Mouse (Mus musculus): ENCODE measurements around the gene Ifi27. TPM values are rescaled to one million over a fixed set of nuclear protein-coding genes. Genes with fewer than 3 reads are reported as not detected.

Gene Ifi27
- polyA plus RNA-seq, 1 experiment from 2014 or later: 44.0 TPM

DNA sequence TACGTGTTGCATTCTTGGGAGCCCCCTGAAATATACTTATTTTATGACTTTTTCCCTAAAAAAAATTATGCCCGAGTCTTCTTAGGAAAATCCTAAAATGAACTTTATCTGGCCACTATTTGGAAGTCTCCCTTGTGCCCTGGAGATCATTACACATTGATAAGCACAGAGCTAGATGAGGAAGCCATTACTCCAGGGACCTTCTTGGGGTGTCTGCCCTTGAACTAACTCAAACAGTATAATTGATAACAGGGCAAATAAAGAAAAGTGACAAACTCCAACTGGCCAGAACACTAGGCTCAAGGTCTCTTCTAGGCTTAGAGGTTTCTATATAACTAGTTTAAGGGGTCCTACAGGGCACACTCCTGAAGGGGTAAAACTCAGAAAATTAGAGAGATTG is 53.7 kb downstream of the Ifi27 start:
- H3K9ac ChIP-seq (replicated peaks): no peak overlapping the region
- 63% methylated on average over 2 of the region's 2 CpGs for WGBS (ENCODE audit: insufficient replicate concordance)
- H3K4me2 ChIP-seq (ENCODE audit: low read depth, low read length): no peak overlapping the region
- H3K9me3 ChIP-seq (ENCODE audit: low read length): no peaks in the 10 kb centered on the region
- H3K27ac ChIP-seq (ENCODE audit: low read depth): no peak overlapping the region
- H3K36me3 ChIP-seq (replicated peaks; ENCODE audit: insufficient read depth, low read length): no peaks in the 10 kb centered on the region
- no peaks in the 10 kb centered on the region for H3K27me3 ChIP-seq (ENCODE audit: insufficient read depth, low read length)
- ATAC-seq (no peak), DNase-seq (no peak)
- TF ChIP-seq CTCF (IDR thresholded peaks at IDR 0.05; ENCODE audit: low read depth): no peak
- H3K4me3 ChIP-seq (ENCODE audit: low read depth, low read length): no peak overlapping the region
- no peaks in the 10 kb centered on the region for H3K4me1 ChIP-seq (ENCODE audit: insufficient read depth)

Other genes starting within 250 kb of the Ifi27 start
- not detected in 2 replicates for gene Prima1, start 192.1 kb upstream of the Ifi27 start, polyA plus RNA-seq (2015; fragmentation: Nextera tagmentation; extraction: Ambion mirVana)
- gene Fam181a, start 123.2 kb upstream of the Ifi27 start, polyA plus RNA-seq (2015; fragmentation: Nextera tagmentation; extraction: Ambion mirVana): not detected in 2 replicates
- 5.7 and 5.9 TPM in 2 replicates for gene Asb2, start 78.2 kb upstream of the Ifi27 start, polyA plus RNA-seq (2015; fragmentation: Nextera tagmentation; extraction: Ambion mirVana)
- gene Otub2, start 45.5 kb upstream of the Ifi27 start, polyA plus RNA-seq (2015; fragmentation: Nextera tagmentation; extraction: Ambion mirVana): 8.2 and 9.2 TPM in 2 replicates
- gene 9330161L09Rik, start 26.4 kb upstream of the Ifi27 start, polyA plus RNA-seq (2015; fragmentation: Nextera tagmentation; extraction: Ambion mirVana): 0.14 TPM in 1 of 2 replicates, not detected in the other
- 58.1 and 59.1 TPM in 2 replicates for gene Ddx24, start 8.4 kb upstream of the Ifi27 start, polyA plus RNA-seq (2015; fragmentation: Nextera tagmentation; extraction: Ambion mirVana)
- 46.6 and 49.7 TPM in 2 replicates for gene Ifi27l2a, start 9.5 kb downstream of the Ifi27 start, polyA plus RNA-seq (2015; fragmentation: Nextera tagmentation; extraction: Ambion mirVana)
- not detected in 2 replicates for gene Ifi27l2b, start 23.0 kb downstream of the Ifi27 start, polyA plus RNA-seq (2015; fragmentation: Nextera tagmentation; extraction: Ambion mirVana)
- 1.0 and 1.1 TPM in 2 replicates for gene Ppp4r4, start 98.1 kb downstream of the Ifi27 start, polyA plus RNA-seq (2015; fragmentation: Nextera tagmentation; extraction: Ambion mirVana)
- 46.3 and 47.6 TPM in 2 replicates for gene Serpina10, start 197.2 kb downstream of the Ifi27 start, polyA plus RNA-seq (2015; fragmentation: Nextera tagmentation; extraction: Ambion mirVana)
- 5.8 and 10.0 TPM in 2 replicates for gene Serpina6, start 223.0 kb downstream of the Ifi27 start, polyA plus RNA-seq (2015; fragmentation: Nextera tagmentation; extraction: Ambion mirVana)
- not detected in 2 replicates for gene Serpina16, start 241.9 kb downstream of the Ifi27 start, polyA plus RNA-seq (2015; fragmentation: Nextera tagmentation; extraction: Ambion mirVana)